Comparison of ENCODE assay signal across 8 mouse cellular contexts in genomic region chr6:31664495-31664894, GRCm38 (mm10).
A peak's percentile ranks its signal among the peaks of the same experiment; 100 is the strongest.
DNase-seq lines count a peak whose midpoint lies in the region; ATAC-seq and TF ChIP-seq lines count a peak whose summit lies in the region.

No protein-coding gene starts in this region.

- H3K4me2 ChIP-seq in lung, embryonic 15.5 days: no peak overlapping the region

- H3K27ac ChIP-seq in forebrain, embryonic 10.5 days: no peak overlapping the region
- H3K27ac ChIP-seq in hindbrain, embryonic 10.5 days: no peak overlapping the region; the same call in 1 of the 2 replicates
- no peak overlapping the region for H3K27ac ChIP-seq in lung, embryonic 15.5 days

- peak; percentile 96 for TF ChIP-seq CTCF in brain, embryonic 14.5 days (IDR thresholded peaks at IDR 0.05; ENCODE audit: borderline replicate concordance, extremely low read depth, insufficient read depth, insufficient read length)

- H3K4me1 ChIP-seq in forebrain, embryonic 10.5 days: peaks cover 7% of the 10 kb centered on the region
- H3K4me1 ChIP-seq in hindbrain, embryonic 10.5 days (replicated peaks): peaks cover 11% of the 10 kb centered on the region; the same call in 1 of the 2 replicates
- H3K4me1 ChIP-seq in lung, embryonic 15.5 days: no peaks in the 10 kb centered on the region

- no peak overlapping the region for H3K9ac ChIP-seq in lung, embryonic 15.5 days

- 27% methylated on average over 7 of the region's 7 CpGs for WGBS in forebrain, embryonic 10.5 days
- 28% methylated on average over 7 of the region's 7 CpGs for WGBS in hindbrain, embryonic 10.5 days
- WGBS in lung, embryonic 15.5 days: 21% methylated on average over 7 of the region's 7 CpGs

- no peak overlapping the region for H3K4me3 ChIP-seq in forebrain, embryonic 10.5 days
- H3K4me3 ChIP-seq in hindbrain, embryonic 10.5 days: no peak overlapping the region
- H3K4me3 ChIP-seq in lung, embryonic 15.5 days: no peak overlapping the region

- no peak for TF ChIP-seq POLR2A in brain, embryonic 14.5 days (IDR thresholded peaks at IDR 0.05; ENCODE audit: borderline replicate concordance, extremely low read depth, insufficient read depth, insufficient read length, poor library complexity, severe bottlenecking)

- ATAC-seq in lung, embryonic 15.5 days (ENCODE audit: borderline replicate concordance, extremely low read depth, low FRiP score, low TSS enrichment): 0 out of 2 replicates have a peak, but pooled peaks have one; percentile 41

- peak; percentile 74 for DNase-seq in ES-CJ7 (ENCODE audit: low read depth, low spot score)
- peak; percentile 88 for DNase-seq in brain, embryonic 14.5 days (ENCODE audit: low read depth)
- DNase-seq in forebrain, embryonic 10.5 days (ENCODE audit: extremely low spot score, low spot score): peak; percentile 72
- DNase-seq in hindbrain, embryonic 10.5 days (ENCODE audit: low spot score): peak; percentile 73
- peak; percentile 57 to 81 for DNase-seq in layer of hippocampus, adult 8-10 months (ENCODE audit: low spot score in 2 of 2)
- peak; percentile 31 for DNase-seq in ovary, postnatal 10 days (ENCODE audit: low spot score)
- peak; percentile 7 to 51 for DNase-seq in thymus, postnatal 10 days (ENCODE audit: low spot score in 2 of 2)

- H3K27me3 ChIP-seq in forebrain, embryonic 10.5 days (ENCODE audit: poor library complexity, severe bottlenecking): peaks cover 19% of the 10 kb centered on the region; the same call in 1 of the 2 replicates
- H3K27me3 ChIP-seq in hindbrain, embryonic 10.5 days (ENCODE audit: insufficient read depth, poor library complexity, severe bottlenecking): peaks cover 19% of the 10 kb centered on the region
- H3K27me3 ChIP-seq in lung, embryonic 15.5 days: no peaks in the 10 kb centered on the region

- no peaks in the 10 kb centered on the region for H3K9me3 ChIP-seq in forebrain, embryonic 10.5 days
- no peaks in the 10 kb centered on the region for H3K9me3 ChIP-seq in hindbrain, embryonic 10.5 days
- H3K9me3 ChIP-seq in lung, embryonic 15.5 days: no peaks in the 10 kb centered on the region

- no peaks in the 10 kb centered on the region for H3K36me3 ChIP-seq in forebrain, embryonic 10.5 days (replicated peaks)
- H3K36me3 ChIP-seq in hindbrain, embryonic 10.5 days: no peaks in the 10 kb centered on the region
- H3K36me3 ChIP-seq in lung, embryonic 15.5 days: no peaks in the 10 kb centered on the region

Comparison
In these comparisons a context has a peak if more than half of its experiments do, and no peak if none do; other contexts are left out.
1. DNase-seq: peak in every context shown above with its lines; median percentile 88 in brain, embryonic 14.5 days; 74 in ES-CJ7; 73 in hindbrain, embryonic 10.5 days; 72 in forebrain, embryonic 10.5 days; 69 in layer of hippocampus, adult 8-10 months; 31 in ovary, postnatal 10 days; 29 in thymus, postnatal 10 days.